Mouse (Mus musculus) gastrocnemius, adult 2 months (tissue): ENCODE results near the gene 2610528A11Rik. TPM values are rescaled to one million over a fixed set of nuclear protein-coding genes. Genes with fewer than 3 reads are reported as not detected.
"Not testable (repeated sequence)": the region's sequence is repeated elsewhere in the genome, so short reads cannot be mapped to it uniquely, and the experiment has no call there.

Experiments used
- DNase-seq: peaks from one replicate; pipeline ENCODE4 v3.0.0; 2022
- H3K27ac ChIP-seq: fragments of 200-600 bp; 2 replicates; pipeline ENCODE4 v1.8.1; 2022; ENCODE audit warnings: mild to moderate bottlenecking
- H3K4me3 ChIP-seq: fragments of 200-600 bp; 2 replicates; pipeline ENCODE4 v1.8.1; 2022; ENCODE audit warnings: mild to moderate bottlenecking, moderate library complexity
- CTCF ChIP-seq: fragments of 200-600 bp; IDR thresholded peaks from 2 replicates; pipeline ENCODE4 v1.8.1; 2022; ENCODE audit warnings: antibody characterized with exemption, mild to moderate bottlenecking, moderate library complexity
- intact Hi-C: fragments of 180-260 bp; cut with DNase I; formaldehyde crosslinking; loops from one replicate; pipeline ENCODE4 v1.15.1; 2025
- long read RNA-seq, 2 experiments: library from polyadenylated mRNA; stranded (forward); transcript quantifications; one replicate each; pipeline ENCODE4 v2.0.0; 2021
- total RNA-seq, 2 experiments: library from RNA; stranded (reverse); gene quantifications; 2 replicates each; pipeline ENCODE4 v1.2.3; 2021

The 2610528A11Rik gene
- under 1 TPM; 0.48 to 0.92 TPM for total RNA-seq
- long read RNA-seq, experiment 1 = 0 reads
- long read RNA-seq, experiment 2 = 0 reads

GRCm38 (mm10) chr14:37113922-37114321 is at the start of gene 2610528A11Rik:
Gene 2610528A11Rik (minus strand): TSS chr14:37114022.
- Histone ChIP-seq H3K27ac (no peak within 1 kb of the TSS), H3K4me3 (no peak within 1 kb of the TSS)
- intact Hi-C loops = no loop called here
- TF ChIP-seq CTCF = no peak
- no peak for DNase-seq

GRCm38 (mm10) chr14:37163277-37163956 is 49.6 kb upstream of the 2610528A11Rik start:
- TF ChIP-seq CTCF = no peak
- intact Hi-C loops = no loop called here
- DNase-seq = no peak
- no peak overlapping the region for H3K4me3 ChIP-seq
- H3K27ac ChIP-seq = no peak overlapping the region

DNA sequence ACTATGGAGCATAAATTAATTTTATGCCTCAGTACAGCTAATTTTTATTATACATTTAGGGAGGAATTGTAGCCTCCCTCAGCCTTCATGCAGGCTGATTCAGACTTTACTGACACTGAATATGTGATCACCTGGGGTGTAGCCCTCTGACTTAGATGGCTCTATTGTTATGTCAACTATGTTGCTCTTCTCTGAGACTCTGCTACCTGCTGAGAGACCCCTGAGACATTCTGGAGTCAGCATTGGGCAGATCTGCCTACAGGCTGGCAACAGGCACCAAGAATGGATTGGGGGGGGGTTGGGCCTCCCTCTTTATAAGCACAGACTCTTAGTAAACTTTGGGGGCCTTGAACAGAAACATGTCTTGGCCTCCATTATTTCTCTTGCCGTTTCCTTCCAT is 40.6 kb upstream of the 2610528A11Rik start:
- no peak overlapping the region for H3K27ac ChIP-seq
- DNase-seq = no peak
- TF ChIP-seq CTCF = no peak
- H3K4me3 ChIP-seq = no peak overlapping the region
- intact Hi-C loops = no loop called here

GRCm38 (mm10) chr14:37139051-37139710 is 25.4 kb upstream of the 2610528A11Rik start:
- no peak overlapping the region for H3K27ac ChIP-seq
- no peak for TF ChIP-seq CTCF
- H3K4me3 ChIP-seq = no peak overlapping the region
- no peak for DNase-seq
- intact Hi-C loops = loop anchor here (10.0 kb wide), 1 partner anchor 274 kb away; no protein-coding TSS in a partner anchor

GRCm38 (mm10) chr14:37137596-37137995 is 23.8 kb upstream of the 2610528A11Rik start:
- not testable (repeated sequence) for H3K4me3 ChIP-seq, H3K27ac ChIP-seq, DNase-seq
- intact Hi-C loops = loop anchor here (10.0 kb wide), 1 partner anchor 273 kb away; no protein-coding TSS in a partner anchor

DNA sequence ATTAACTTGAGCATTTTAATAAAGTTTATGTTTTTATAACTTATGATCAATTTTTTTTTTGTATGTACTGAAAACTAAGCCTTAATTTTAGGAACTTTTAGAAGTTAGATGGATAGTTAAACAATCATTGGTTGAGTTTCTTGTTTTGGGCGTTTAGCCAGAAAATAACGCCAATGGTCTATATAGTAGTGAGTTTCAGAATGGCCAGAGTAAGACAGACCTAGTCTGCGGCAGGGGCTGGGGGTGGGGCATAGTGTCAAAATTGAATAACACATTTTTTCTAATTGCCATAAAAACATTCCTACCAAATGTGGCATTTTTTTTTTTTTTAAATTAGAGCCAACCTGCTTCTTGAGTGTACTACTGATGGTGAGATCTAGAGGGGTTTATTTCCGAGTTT is 22.3 kb upstream of the 2610528A11Rik start:
- H3K4me3 ChIP-seq = peak overlapping the region; percentile 89; the same call in 1 of the 2 replicates
- no peak overlapping the region for H3K27ac ChIP-seq
- no peak for TF ChIP-seq CTCF
- intact Hi-C loops = loop anchor here (10.0 kb wide), 1 partner anchor 271 kb away; no protein-coding TSS in a partner anchor
- no peak for DNase-seq

- H3K27ac ChIP-seq = peak overlapping the region; percentile 95
Observed at GRCm38 (mm10) chr14:37135671-37136070, 21.8 kb upstream of the 2610528A11Rik start.

GRCm38 (mm10) chr14:37135127-37135593 is 21.3 kb upstream of the 2610528A11Rik start, which contains the start of gene Ghitm:
Gene Ghitm (minus strand): TSS chr14:37135272.
- intact Hi-C loops = loop anchor here (10.0 kb wide), 1 partner anchor 270 kb away; no protein-coding TSS in a partner anchor
- DNase-seq = peak; percentile 97
- peak within 1 kb of the TSS; percentile 89 for H3K4me3 ChIP-seq
- no peak for TF ChIP-seq CTCF
- peak within 1 kb of the TSS; percentile 95 for H3K27ac ChIP-seq

More at GRCm38 (mm10) chr14:37135671-37136070, 21.8 kb upstream of the 2610528A11Rik start:
- TF ChIP-seq CTCF = no peak
- no peak for DNase-seq
- H3K4me3 ChIP-seq = peak overlapping the region; percentile 89
- intact Hi-C loops = loop anchor here (10.0 kb wide), 1 partner anchor 271 kb away; no protein-coding TSS in a partner anchor

GRCm38 (mm10) chr14:37134304-37135126 is 20.7 kb upstream of the 2610528A11Rik start:
- Histone ChIP-seq H3K27ac (peak overlapping the region; percentile 95), H3K4me3 (peak overlapping the region; percentile 89)
- intact Hi-C loops = loop anchor here (5.0 to 10.0 kb wide), 2 partner anchors 167 to 270 kb away; partner anchors contain the start of gene Ccser2
- no peak for DNase-seq
- TF ChIP-seq CTCF = no peak

DNA sequence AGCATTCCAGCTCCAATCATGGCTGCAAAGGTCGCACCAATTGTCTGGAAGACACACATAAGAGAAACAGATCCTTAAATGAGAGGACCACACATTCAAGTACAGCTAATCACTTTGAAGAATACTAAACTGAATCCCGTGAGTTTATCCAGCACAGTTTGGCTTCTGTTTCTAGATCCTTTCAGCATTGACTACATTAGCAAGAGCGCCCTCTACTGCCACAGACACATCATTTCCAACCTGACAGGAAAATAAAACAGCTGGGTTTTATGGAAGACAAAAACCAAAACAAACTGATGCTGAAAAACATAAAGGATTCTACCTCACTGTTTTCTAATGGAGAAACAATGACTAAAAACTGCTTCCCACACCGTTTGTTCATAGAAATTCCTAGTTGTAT is 13.8 kb upstream of the 2610528A11Rik start:
- DNase-seq = no peak
- H3K4me3 ChIP-seq = no peak overlapping the region
- peak overlapping the region; percentile 28; the same call in 1 of the 2 replicates for H3K27ac ChIP-seq
- peak; percentile 68 for TF ChIP-seq CTCF
- intact Hi-C loops = no loop called here

DNA sequence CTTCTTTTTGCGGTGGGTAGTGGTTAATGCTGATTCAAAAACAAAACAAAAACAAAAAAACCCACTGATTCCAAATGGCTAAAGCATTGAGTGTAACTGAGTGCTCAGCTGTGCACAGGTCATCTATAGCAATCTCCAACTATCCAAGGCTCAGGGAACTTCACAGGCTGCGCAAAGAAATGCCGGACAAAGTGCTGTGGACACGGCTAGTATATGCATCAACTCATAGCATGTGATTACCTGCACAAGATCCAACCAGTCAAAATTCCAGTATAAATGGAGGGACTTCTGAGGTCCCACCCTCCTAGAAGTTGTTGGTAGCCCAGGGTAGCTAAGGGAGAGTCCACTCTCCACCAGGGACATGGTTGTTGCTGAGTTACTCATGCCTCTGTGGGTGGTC is 5.4 kb upstream of the 2610528A11Rik start:
- intact Hi-C loops = no loop called here
- no peak for TF ChIP-seq CTCF
- Histone ChIP-seq H3K27ac (no peak overlapping the region), H3K4me3 (no peak overlapping the region)
- no peak for DNase-seq

DNA sequence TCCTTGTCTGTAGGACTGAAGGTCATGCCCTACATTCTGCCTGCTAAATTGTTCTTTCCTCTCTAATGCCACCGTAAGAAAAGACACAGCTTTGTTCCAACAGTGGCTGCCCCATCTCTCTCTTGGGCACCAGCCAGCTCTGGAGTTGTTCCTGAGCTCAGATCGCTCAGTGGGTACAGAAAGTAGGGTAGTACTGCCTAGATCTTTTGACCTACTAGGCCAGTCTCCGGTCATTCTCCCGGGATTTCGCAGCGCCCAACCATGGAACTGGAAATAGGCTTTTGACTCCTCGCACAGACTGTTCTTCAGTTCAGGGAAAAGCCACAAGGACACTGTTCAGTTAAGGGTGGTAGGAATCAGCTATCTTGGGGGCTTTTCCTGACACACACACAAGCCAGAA is 891 bp downstream of the 2610528A11Rik start:
- no peak for TF ChIP-seq CTCF
- no peak overlapping the region for H3K27ac ChIP-seq
- DNase-seq = no peak
- intact Hi-C loops = no loop called here
- no peak overlapping the region for H3K4me3 ChIP-seq
